Mouse (Mus musculus): ENCODE measurements at regions not wholly inside any gene's neighbourhood (a gene's known extent, or its start where the extent isn't known, plus 50 kb on each side); places are given as distances from the start of the nearest gene placed in this dataset.

- no peak for DNase-seq
Measured at GRCm38 (mm10) chr3:149311576-149311975, 321.2 kb upstream of the Adgrl2 start.

DNA sequence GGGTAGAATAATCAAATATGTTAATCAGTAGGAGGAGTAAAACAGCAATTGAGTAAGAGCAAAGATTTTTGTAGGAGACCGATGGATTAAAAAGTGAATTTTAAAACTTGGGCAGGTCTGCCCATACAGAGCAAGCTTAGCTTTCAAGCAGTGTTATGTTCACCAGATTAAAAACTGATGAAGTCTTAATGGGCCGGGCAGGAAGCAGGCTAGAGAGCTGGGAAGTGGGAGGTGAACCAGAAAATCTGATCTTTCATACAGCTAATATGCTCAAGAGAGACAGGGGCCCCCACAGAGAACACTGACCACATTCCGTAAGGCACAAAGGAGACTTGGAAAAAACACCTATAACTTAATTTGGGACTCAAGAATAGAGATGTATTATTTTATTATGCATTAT lies 316.4 kb upstream of the Adgrl2 start:
- DNase-seq = no peak

DNA sequence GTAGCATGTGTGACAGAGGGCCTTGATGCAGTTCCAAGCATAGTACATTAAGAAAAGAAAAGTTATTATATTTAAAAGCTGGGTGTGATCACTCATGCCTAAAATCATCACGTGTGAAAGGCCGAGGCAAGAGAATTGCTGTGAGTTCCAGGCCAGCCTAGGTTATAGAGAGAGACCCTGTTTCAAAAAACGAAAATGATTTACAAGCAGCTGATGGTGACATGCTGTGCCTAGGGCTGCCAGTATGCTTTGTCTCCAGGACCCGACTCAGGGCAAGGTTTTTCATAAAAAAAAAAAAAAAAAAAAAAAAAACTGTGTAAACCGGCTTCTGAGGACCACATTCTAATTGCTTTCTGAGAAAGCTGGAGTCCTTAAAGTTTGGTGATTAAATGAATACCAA lies 315.9 kb upstream of the Adgrl2 start:
- DNase-seq = no peak

DNA sequence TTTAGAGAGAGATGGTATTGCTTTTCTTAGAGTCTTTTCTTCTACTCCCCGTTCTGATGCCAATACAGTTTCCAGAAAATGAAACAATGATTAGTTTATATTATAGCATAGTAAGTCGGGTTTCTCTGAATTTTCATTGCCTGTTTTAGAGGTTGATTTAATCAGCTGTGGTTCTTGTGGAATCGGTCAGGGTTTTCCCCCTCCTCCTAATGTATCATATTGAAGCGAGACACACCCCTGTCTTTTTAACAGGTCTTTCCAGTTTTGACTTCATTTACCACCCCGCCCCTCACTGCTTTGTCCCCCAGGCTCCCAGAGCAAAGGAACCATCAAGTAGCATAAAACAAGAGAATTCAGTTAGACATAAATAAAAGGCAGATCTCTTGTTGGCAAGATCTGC lies 315.1 kb upstream of the Adgrl2 start:
- no peak for DNase-seq

DNA sequence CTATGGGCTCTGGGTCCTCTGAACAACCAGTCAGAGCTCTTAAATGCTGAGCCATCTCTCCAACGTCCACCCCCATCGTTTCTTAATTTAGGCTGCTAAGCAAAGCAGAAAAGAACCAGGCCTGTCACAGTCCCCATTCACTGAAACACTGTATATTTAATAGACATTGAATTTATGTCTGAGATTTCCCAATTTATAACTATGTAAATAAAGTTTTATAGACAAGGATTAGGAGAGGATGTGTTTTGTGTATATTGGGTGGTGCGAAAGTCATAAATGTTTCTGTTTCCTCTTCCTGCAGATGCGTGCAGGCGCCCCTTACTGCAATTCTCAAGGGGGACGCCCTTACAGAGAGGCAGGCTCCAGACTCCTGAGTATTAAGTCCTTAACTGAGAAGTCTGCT lies 314.7 kb upstream of the Adgrl2 start:
- DNase-seq = no peak

DNA sequence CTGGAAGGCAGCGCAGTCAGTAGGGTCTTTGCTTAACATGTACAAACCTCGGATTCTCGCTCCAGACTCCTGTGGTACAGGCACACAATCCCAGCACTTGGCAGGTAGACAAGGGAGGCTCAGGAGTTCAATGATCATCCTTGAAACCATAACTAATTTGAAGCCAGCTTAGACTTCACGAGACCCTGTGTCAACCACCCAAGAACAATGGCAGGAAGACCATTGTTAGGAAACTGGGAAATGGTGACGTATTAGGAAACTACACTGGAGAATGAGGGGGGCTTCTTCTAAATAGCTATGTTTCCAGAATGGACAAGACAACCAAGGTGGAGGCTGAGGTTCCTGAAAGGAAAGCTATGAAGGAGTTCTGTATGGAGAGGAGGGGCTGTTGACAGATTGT lies 313.1 kb upstream of the Adgrl2 start:
- no peak for DNase-seq

GRCm38 (mm10) chr3:149300002-149300401 lies 309.6 kb upstream of the Adgrl2 start:
- no peak for DNase-seq

DNA sequence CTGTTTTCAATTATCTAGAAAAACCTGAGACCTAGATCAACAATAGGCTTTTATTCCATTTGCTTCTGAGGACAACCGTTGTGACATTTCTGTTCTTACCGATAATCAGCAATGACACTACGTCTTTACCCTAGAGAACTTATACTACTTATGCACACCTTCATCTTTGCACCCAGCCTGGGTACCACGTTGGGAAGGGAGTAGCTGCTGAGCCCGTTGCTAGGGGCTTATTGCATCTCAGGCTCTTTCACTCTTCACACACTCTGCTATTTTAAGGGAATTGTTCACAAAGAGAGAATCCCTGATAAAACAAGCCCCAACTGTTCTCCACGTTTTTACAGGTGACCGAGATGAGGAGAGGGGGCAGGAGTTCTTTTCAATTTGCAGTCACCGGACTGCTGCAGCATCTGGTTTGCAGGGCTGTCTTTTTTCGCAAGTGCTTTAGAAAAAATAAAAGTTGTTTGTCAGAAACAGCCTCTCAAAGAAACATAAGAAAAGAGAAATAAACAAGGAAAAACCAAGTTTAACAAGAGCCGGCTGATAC lies 306.1 kb upstream of the Adgrl2 start:
- DNase-seq = no peak

GRCm38 (mm10) chr3:149295942-149296341 lies 305.6 kb upstream of the Adgrl2 start:
- DNase-seq = no peak

- DNase-seq = no peak
Measured at GRCm38 (mm10) chr3:149295257-149295831, 305.0 kb upstream of the Adgrl2 start.

- DNase-seq = no peak
Measured at GRCm38 (mm10) chr3:149294445-149294844, 304.1 kb upstream of the Adgrl2 start.

GRCm38 (mm10) chr3:149292459-149292858 lies 302.1 kb upstream of the Adgrl2 start:
- no peak for DNase-seq

DNA sequence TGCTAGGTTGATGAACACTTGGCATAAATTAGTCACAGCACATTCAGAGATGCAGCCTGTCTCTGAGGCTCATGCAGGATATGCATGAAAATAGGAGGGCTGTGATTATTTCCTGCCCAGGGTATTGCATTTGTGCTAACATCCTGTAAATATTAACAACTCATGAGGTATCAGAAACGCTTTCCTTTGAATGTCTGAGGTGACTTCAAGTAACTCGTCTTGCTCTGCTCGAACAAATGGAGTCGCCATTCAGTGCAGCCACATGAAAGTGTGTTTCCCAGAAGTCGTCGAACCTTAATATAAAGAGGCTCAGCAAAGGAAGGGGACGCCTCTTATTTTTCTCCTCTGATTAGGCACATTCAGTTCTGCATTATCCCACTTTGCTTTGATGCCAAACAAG lies 301.1 kb upstream of the Adgrl2 start:
- DNase-seq = no peak

- DNase-seq = no peak
Measured at GRCm38 (mm10) chr3:149290228-149290627, 299.9 kb upstream of the Adgrl2 start.

DNA sequence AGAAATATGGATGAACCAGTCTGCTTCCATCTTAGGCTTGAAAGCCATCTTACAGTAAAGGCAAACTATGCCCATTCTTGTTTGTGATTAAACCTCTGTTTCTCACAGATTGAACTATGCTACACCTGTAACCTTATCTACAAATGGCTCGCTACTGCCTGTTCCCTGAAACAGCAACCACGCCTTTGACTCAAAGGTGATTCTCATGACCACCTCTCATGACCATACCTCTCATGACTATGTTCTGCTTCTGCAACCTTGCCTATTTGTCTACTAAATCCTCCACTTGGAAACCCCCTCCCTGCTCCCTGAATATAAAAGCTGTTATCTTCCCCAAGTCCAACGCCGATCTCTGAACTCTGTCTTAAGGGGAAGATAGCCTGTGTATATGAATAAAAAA lies 296.7 kb upstream of the Adgrl2 start:
- DNase-seq = no peak

- no peak for DNase-seq
Measured at GRCm38 (mm10) chr3:149284976-149285375, 294.6 kb upstream of the Adgrl2 start.

- no peak for DNase-seq
Measured at GRCm38 (mm10) chr3:149280807-149281789, 290.7 kb upstream of the Adgrl2 start.

DNA sequence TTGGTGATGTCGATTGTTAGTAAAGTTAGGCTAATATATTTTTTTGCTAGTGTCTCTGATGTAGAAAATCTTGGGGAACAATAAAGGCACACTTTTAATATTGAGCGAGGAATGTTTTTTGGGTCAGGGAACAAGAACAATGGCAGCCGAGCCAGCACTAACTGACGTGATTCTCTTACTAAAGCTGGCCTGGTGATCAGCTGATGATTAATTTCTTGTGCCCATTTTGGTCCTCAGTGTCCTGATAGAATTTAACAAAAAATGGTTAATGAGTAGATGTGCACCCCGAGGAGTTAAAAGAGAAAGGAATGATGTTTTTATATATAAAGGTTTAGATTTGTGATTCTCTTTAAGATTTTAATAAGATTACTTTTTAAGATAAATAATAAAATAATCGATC lies 289.0 kb upstream of the Adgrl2 start:
- DNase-seq = no peak

GRCm38 (mm10) chr3:149277812-149278211 lies 287.5 kb upstream of the Adgrl2 start:
- DNase-seq = no peak

- no peak for DNase-seq
Measured at GRCm38 (mm10) chr3:149275478-149276132, 285.2 kb upstream of the Adgrl2 start.

DNA sequence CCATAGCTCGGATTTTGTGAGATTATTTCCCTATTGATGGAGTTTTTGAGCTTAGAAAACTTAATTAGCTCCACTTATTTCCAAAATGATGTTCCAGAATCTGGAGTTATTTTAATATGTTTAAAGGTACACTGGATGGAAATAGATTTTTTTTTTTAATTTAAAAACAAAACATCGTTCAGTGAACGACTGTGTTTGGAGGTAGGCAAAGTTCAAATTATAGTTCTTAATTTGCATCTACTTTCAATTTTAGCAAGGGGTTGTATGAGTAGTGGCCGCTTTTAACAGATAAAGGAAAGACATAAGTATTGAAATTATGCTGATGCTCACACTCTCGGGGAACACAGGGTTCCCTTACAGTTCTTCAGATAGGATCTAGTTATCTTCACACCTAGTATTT lies 284.6 kb upstream of the Adgrl2 start:
- DNase-seq = no peak

- DNase-seq = no peak
Measured at GRCm38 (mm10) chr3:149273993-149274692, 283.8 kb upstream of the Adgrl2 start.

- DNase-seq = no peak
Measured at GRCm38 (mm10) chr3:149270459-149270858, 280.1 kb upstream of the Adgrl2 start.

Measured in heart, postnatal 4 days (tissue).